Mouse (Mus musculus) embryonic facial prominence, embryonic 11.5 days (tissue): ENCODE results near the gene Ankrd13b. TPM values are rescaled to one million over a fixed set of nuclear protein-coding genes. Genes with fewer than 3 reads are reported as not detected.

ENCODE experiments used
- ATAC-seq: fragments of 200-750 bp; cut with Nextera tagmentation; replicated peaks from 2 replicates; pipeline ENCODE4 v1.8.0; 2017; ENCODE audit warnings: low read depth; ENCODE audit not compliant: insufficient number of reproducible peaks, low FRiP score, low TSS enrichment
- DNase-seq: peaks from one replicate; pipeline ENCODE4 v3.0.0-alpha.2; 2015; ENCODE audit warnings: low spot score
- H3K27ac ChIP-seq: fragments of 300-500 bp; sonication (generic); replicated peaks from 2 replicates; pipeline ENCODE4 v1.5.1; 2014; ENCODE audit warnings: mild to moderate bottlenecking, low read depth, low read length, control low read depth
- H3K27me3 ChIP-seq: fragments of 300-500 bp; sonication (generic); 2 replicates; pipeline ENCODE4 v1.6.1; 2014; ENCODE audit warnings: mild to moderate bottlenecking, low read length, moderate library complexity, mixed read lengths; ENCODE audit not compliant: control insufficient read depth, insufficient read depth
- H3K36me3 ChIP-seq: fragments of 300-500 bp; sonication (generic); replicated peaks from 2 replicates; pipeline ENCODE4 v1.6.1; 2014; ENCODE audit warnings: low read depth, mild to moderate bottlenecking, low read length, moderate library complexity, mixed read lengths; ENCODE audit not compliant: control insufficient read depth, insufficient read depth
- H3K4me1 ChIP-seq: fragments of 300-500 bp; sonication (generic); 2 replicates; pipeline ENCODE4 v1.6.1; 2014; ENCODE audit warnings: low read length, mixed read lengths; ENCODE audit not compliant: control insufficient read depth, insufficient read depth
- H3K4me2 ChIP-seq: fragments of 300-500 bp; sonication (generic); 2 replicates; pipeline ENCODE4 v1.6.1; 2014; ENCODE audit warnings: low read depth, mild to moderate bottlenecking, control low read depth, low read length, moderate library complexity
- H3K4me3 ChIP-seq: fragments of 300-500 bp; sonication (generic); 2 replicates; pipeline ENCODE4 v1.5.1; 2014; ENCODE audit warnings: low read depth, low read length, control low read depth
- H3K9ac ChIP-seq: fragments of 300-500 bp; sonication (generic); replicated peaks from 2 replicates; pipeline ENCODE4 v1.6.1; 2014; ENCODE audit warnings: mild to moderate bottlenecking, control low read depth, low read length
- H3K9me3 ChIP-seq: fragments of 300-500 bp; sonication (generic); replicated peaks from 2 replicates; pipeline ENCODE4 v1.6.1; 2016; ENCODE audit warnings: mild to moderate bottlenecking, low read length, inconsistent platforms, mixed read lengths; ENCODE audit not compliant: control insufficient read depth
- WGBS: fragments of 180-500 bp; shearing (Covaris S2); extraction: QIAGEN DNeasy Blood & Tissue Kit; methylation state at CpG from one replicate; pipeline ENCODE4 v1.1.7; 2014; 5-methylcytosine and 5-hydroxymethylcytosine counted together
- polyA plus RNA-seq: library from polyadenylated mRNA; unstranded; fragments of >200 nt; fragmentation: Nextera tagmentation; extraction: Ambion mirVana; gene quantifications from 2 replicates; pipeline ENCODE4 v1.2.1, GENCODE M21; 2014

Gene Ankrd13b
- polyA plus RNA-seq, 1 experiment from 2014 or later, result 8.5 TPM

GRCm38 (mm10) chr11:77461856-77462255 lies 27.6 kb downstream of the Ankrd13b start:
- H3K4me3 ChIP-seq, result peak overlapping the region; percentile 50
- H3K36me3 ChIP-seq, result no peaks in the 10 kb centered on the region
- H3K9me3 ChIP-seq, result no peaks in the 10 kb centered on the region
- peak overlapping the region; percentile 57; the same call in 1 of the 2 replicates for H3K9ac ChIP-seq
- no peak for DNase-seq
- 4% methylated on average over 6 of the region's 6 CpGs for WGBS
- peak overlapping the region; percentile 99 for H3K4me2 ChIP-seq
- no peak overlapping the region for H3K27ac ChIP-seq
- peaks cover 37% of the 10 kb centered on the region for H3K27me3 ChIP-seq
- ATAC-seq, result no peak
- peaks cover 3% of the 10 kb centered on the region for H3K4me1 ChIP-seq

DNA sequence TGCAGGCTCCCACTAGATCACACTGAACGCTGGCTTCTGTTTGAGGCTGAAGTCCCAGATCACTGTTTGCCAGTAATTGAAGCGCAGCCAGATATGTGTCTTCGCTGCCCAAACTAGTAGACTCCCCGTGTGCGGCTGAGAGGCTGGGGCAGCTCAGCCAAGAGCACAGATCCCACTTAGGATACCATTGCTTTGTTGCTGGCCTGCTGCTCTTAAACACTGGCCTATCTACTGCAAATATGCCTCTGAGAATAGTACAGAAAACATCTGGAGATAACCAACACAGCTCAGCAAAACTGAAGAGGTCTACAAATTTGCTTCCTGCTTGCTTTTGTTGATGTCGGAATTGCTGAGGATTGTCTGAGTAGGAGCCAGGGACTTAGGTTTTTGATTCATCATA lies 32.6 kb downstream of the Ankrd13b start:
- H3K4me2 ChIP-seq, result no peak overlapping the region
- H3K4me1 ChIP-seq, result no peaks in the 10 kb centered on the region
- no peak overlapping the region for H3K4me3 ChIP-seq
- H3K9ac ChIP-seq, result no peak overlapping the region
- 83% methylated on average over 6 of the region's 6 CpGs for WGBS
- DNase-seq, result no peak
- no peak overlapping the region for H3K27ac ChIP-seq
- ATAC-seq, result no peak
- H3K9me3 ChIP-seq, result no peaks in the 10 kb centered on the region
- H3K27me3 ChIP-seq, result peaks cover 7% of the 10 kb centered on the region
- H3K36me3 ChIP-seq, result no peaks in the 10 kb centered on the region

DNA sequence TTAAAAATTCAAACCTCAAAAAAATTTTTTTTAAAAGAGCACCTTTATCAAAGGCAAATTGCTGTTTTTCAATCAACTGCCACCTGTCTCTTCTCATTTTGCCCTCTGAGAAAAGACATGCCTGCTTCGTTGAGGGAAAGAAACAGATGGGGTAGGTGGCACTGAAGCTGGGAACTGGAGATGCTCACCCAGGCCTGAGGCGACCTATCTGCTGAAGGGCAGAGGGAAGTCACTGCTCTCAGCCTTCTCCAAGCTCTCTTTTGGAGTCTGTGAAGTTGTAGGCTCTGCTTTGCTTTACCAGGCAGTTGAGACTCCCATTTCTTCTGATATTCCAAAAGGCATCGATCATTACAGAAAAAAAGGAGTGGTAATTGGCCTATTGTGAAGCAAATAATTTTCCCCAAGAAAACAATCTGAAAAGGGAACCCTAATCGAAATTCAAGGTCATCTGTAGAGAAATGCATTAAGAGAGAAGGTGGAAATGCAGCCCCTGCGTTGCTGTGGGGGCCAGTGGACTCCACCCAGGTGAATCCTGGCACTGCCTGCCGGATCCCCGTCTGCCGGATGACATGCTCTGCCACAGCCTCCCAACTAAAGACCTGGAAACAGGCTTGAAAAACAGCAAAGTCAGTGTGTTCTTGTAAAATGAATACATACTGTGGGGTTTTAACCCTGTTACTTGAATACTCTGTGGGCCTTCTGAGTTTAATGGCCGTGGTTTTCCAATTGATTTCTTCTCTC lies 33.5 kb downstream of the Ankrd13b start:
- Histone ChIP-seq H3K27ac (no peak overlapping the region), H3K4me3 (no peak overlapping the region), H3K27me3 (no peaks in the 10 kb centered on the region), H3K4me1 (no peaks in the 10 kb centered on the region), H3K9me3 (no peaks in the 10 kb centered on the region), H3K4me2 (no peak overlapping the region), H3K36me3 (no peaks in the 10 kb centered on the region), H3K9ac (no peak overlapping the region)
- no peak for ATAC-seq
- no peak for DNase-seq
- WGBS, result 83% methylated on average over 9 of the region's 9 CpGs

DNA sequence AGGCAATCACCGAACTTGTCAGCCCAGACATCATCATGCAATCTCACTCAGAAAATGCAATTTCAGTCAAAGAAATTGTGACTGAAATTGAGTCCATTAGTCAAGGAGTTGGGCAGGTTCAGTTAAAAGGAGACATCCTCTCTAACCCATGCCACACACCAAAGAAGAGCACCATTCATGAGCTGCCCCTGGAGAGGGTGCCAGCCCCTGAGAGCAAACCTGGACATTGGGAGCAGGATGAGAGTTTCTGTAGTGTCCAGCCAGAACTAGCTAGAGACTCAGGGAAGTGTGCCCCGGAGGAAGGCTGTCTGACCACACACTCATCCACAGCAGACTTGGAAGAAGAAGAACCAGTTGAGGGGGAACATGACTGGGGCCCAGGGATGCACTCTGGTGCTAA lies 36.1 kb downstream of the Ankrd13b start:
- Histone ChIP-seq H3K9me3 (no peaks in the 10 kb centered on the region), H3K36me3 (no peaks in the 10 kb centered on the region), H3K27me3 (no peaks in the 10 kb centered on the region), H3K4me2 (no peak overlapping the region), H3K9ac (no peak overlapping the region), H3K4me1 (no peaks in the 10 kb centered on the region), H3K27ac (no peak overlapping the region), H3K4me3 (no peak overlapping the region)
- ATAC-seq (no peak), DNase-seq (no peak)
- 90% methylated on average over 2 of the region's 2 CpGs for WGBS

GRCm38 (mm10) chr11:77451670-77452069 lies 37.8 kb downstream of the Ankrd13b start:
- DNase-seq (no peak), ATAC-seq (no peak)
- Histone ChIP-seq H3K9me3 (no peaks in the 10 kb centered on the region), H3K27me3 (no peaks in the 10 kb centered on the region), H3K4me2 (no peak overlapping the region), H3K27ac (no peak overlapping the region), H3K9ac (no peak overlapping the region), H3K36me3 (no peaks in the 10 kb centered on the region), H3K4me3 (no peak overlapping the region), H3K4me1 (no peaks in the 10 kb centered on the region)
- WGBS, result 86% methylated on average over 2 of the region's 2 CpGs

GRCm38 (mm10) chr11:77449224-77449623 lies 40.3 kb downstream of the Ankrd13b start:
- Histone ChIP-seq H3K4me3 (no peak overlapping the region), H3K9me3 (no peaks in the 10 kb centered on the region), H3K27ac (no peak overlapping the region), H3K4me1 (no peaks in the 10 kb centered on the region), H3K27me3 (no peaks in the 10 kb centered on the region), H3K4me2 (no peak overlapping the region), H3K36me3 (no peaks in the 10 kb centered on the region), H3K9ac (no peak overlapping the region)
- no peak for ATAC-seq
- WGBS, result 91% methylated on average over 7 of the region's 7 CpGs
- DNase-seq, result no peak

- H3K4me3 ChIP-seq, result no peak overlapping the region
- no peak overlapping the region for H3K4me2 ChIP-seq
- WGBS, result 60% methylated on average over 6 of the region's 6 CpGs
- no peaks in the 10 kb centered on the region for H3K4me1 ChIP-seq
- DNase-seq (peak; percentile 50), ATAC-seq (no peak)
- H3K9me3 ChIP-seq, result no peaks in the 10 kb centered on the region
- no peaks in the 10 kb centered on the region for H3K27me3 ChIP-seq
- H3K9ac ChIP-seq, result no peak overlapping the region
- H3K36me3 ChIP-seq, result no peaks in the 10 kb centered on the region
- no peak overlapping the region for H3K27ac ChIP-seq
Observed at GRCm38 (mm10) chr11:77446628-77447041, 42.8 kb downstream of the Ankrd13b start.

GRCm38 (mm10) chr11:77444939-77445338 lies 44.5 kb downstream of the Ankrd13b start:
- 80% methylated on average over 2 of the region's 2 CpGs for WGBS

More at GRCm38 (mm10) chr11:77444939-77445338, 44.5 kb downstream of the Ankrd13b start:
- ATAC-seq (no peak), DNase-seq (no peak)
- Histone ChIP-seq H3K4me3 (no peak overlapping the region), H3K36me3 (no peaks in the 10 kb centered on the region; the same call in 1 of the 2 replicates), H3K9ac (no peak overlapping the region), H3K4me1 (no peaks in the 10 kb centered on the region), H3K9me3 (no peaks in the 10 kb centered on the region), H3K27me3 (no peaks in the 10 kb centered on the region), H3K4me2 (no peak overlapping the region), H3K27ac (no peak overlapping the region)
